Mouse (Mus musculus) kidney, postnatal 0 days (tissue): ENCODE measurements around the gene Ramp3. TPM values are rescaled to one million over a fixed set of nuclear protein-coding genes. Genes with fewer than 3 reads are reported as not detected.

Experiments
- ATAC-seq: fragments of 200-750 bp; cut with Nextera tagmentation; replicated peaks from 2 replicates; pipeline ENCODE4 v1.8.0; 2017; ENCODE audit warnings: low read depth, moderate number of reproducible peaks, moderate TSS enrichment, moderate library complexity; ENCODE audit not compliant: low FRiP score
- DNase-seq: peaks from one replicate; pipeline ENCODE4 v3.0.0-alpha.2; 2016; ENCODE audit warnings: low spot score
- H3K27ac ChIP-seq: fragments of 300-500 bp; sonication (generic); 2 replicates; pipeline ENCODE4 v1.5.1; 2014; ENCODE audit warnings: mild to moderate bottlenecking
- H3K27me3 ChIP-seq: fragments of 300-500 bp; sonication (generic); 2 replicates; pipeline ENCODE4 v1.6.1; 2014; ENCODE audit warnings: low read length, mixed read lengths; ENCODE audit not compliant: insufficient read depth
- H3K36me3 ChIP-seq: fragments of 300-500 bp; sonication (generic); 2 replicates; pipeline ENCODE4 v1.6.1; 2014; ENCODE audit warnings: low read length, mixed read lengths; ENCODE audit not compliant: insufficient read depth
- H3K4me1 ChIP-seq: fragments of 300-500 bp; sonication (generic); replicated peaks from 2 replicates; pipeline ENCODE4 v1.6.1; 2014; ENCODE audit warnings: antibody characterized with exemption, low read length, mixed read lengths; ENCODE audit not compliant: insufficient read depth
- H3K4me2 ChIP-seq: fragments of 300-500 bp; sonication (generic); 2 replicates; pipeline ENCODE4 v1.6.1; 2014; ENCODE audit warnings: mild to moderate bottlenecking, low read length, moderate library complexity, mixed read lengths
- H3K4me3 ChIP-seq: fragments of 300-500 bp; sonication (generic); replicated peaks from 2 replicates; pipeline ENCODE4 v1.5.1; 2014; ENCODE audit warnings: low read depth, low read length
- H3K9ac ChIP-seq: fragments of 300-500 bp; sonication (generic); 2 replicates; pipeline ENCODE4 v1.6.1; 2014; ENCODE audit warnings: low read depth, low read length
- H3K9me3 ChIP-seq: fragments of 300-500 bp; sonication (generic); replicated peaks from 2 replicates; pipeline ENCODE4 v1.6.1; 2016; ENCODE audit warnings: low read length, inconsistent platforms, mixed read lengths
- CTCF ChIP-seq: IDR thresholded peaks from 2 replicates; pipeline ENCODE4 v1.5.1; 2016; ENCODE audit warnings: antibody characterized with exemption, low read depth, mild to moderate bottlenecking, moderate library complexity
- WGBS: fragments of 180-500 bp; shearing (Covaris S2); extraction: QIAGEN DNeasy Blood & Tissue Kit; methylation state at CpG from one replicate; pipeline ENCODE4 v1.1.7; 2014; 5-methylcytosine and 5-hydroxymethylcytosine counted together
- polyA plus RNA-seq: library from polyadenylated mRNA; unstranded; fragments of >200 nt; fragmentation: Nextera tagmentation; extraction: Ambion mirVana; gene quantifications from 2 replicates; pipeline ENCODE4 v1.2.1, GENCODE M21; 2015

Gene Ramp3
- polyA plus RNA-seq, 1 experiment from 2014 or later, result 26.5 TPM

- no peaks in the 10 kb centered on the region for H3K36me3 ChIP-seq
- H3K9me3 ChIP-seq, result no peaks in the 10 kb centered on the region; the same call in 1 of the 2 replicates
- no peak overlapping the region for H3K9ac ChIP-seq
- H3K27ac ChIP-seq, result no peak overlapping the region
- peak; percentile 67 for DNase-seq
- no peaks in the 10 kb centered on the region for H3K4me1 ChIP-seq
- H3K4me3 ChIP-seq, result no peak overlapping the region
- TF ChIP-seq CTCF, result peak; percentile 73
- ATAC-seq, result peak; percentile 67
- H3K27me3 ChIP-seq, result no peaks in the 10 kb centered on the region
- no peak overlapping the region for H3K4me2 ChIP-seq
- WGBS, result 19% methylated on average over 7 of the region's 7 CpGs
Measured at GRCm38 (mm10) chr11:6677530-6677929, 19.2 kb downstream of the Ramp3 start.

- DNase-seq (peak; percentile 46), ATAC-seq (no peak; the same call in 1 of the 2 replicates)
- H3K4me2 ChIP-seq, result peak overlapping the region; percentile 17; the same call in 1 of the 2 replicates
- peak overlapping the region; percentile 65 for H3K27ac ChIP-seq
- no peaks in the 10 kb centered on the region; the same call in none of the 2 replicates for H3K9me3 ChIP-seq
- no peaks in the 10 kb centered on the region for H3K36me3 ChIP-seq
- no peak for TF ChIP-seq CTCF
- H3K4me1 ChIP-seq, result no peaks in the 10 kb centered on the region
- WGBS, result 43% methylated on average over 17 of the region's 17 CpGs
- H3K27me3 ChIP-seq, result no peaks in the 10 kb centered on the region
- H3K9ac ChIP-seq, result no peak overlapping the region
- H3K4me3 ChIP-seq, result no peak overlapping the region
Measured at GRCm38 (mm10) chr11:6679694-6680396, 21.5 kb downstream of the Ramp3 start.

- H3K4me2 ChIP-seq, result peak overlapping the region; percentile 17; the same call in 1 of the 2 replicates
- no peak overlapping the region for H3K4me3 ChIP-seq
- no peaks in the 10 kb centered on the region for H3K36me3 ChIP-seq
- peak overlapping the region; percentile 65 for H3K27ac ChIP-seq
- no peaks in the 10 kb centered on the region for H3K27me3 ChIP-seq
- no peaks in the 10 kb centered on the region for H3K4me1 ChIP-seq
- no peak for TF ChIP-seq CTCF
- no peak overlapping the region for H3K9ac ChIP-seq
- H3K9me3 ChIP-seq, result no peaks in the 10 kb centered on the region; the same call in none of the 2 replicates
- 14% methylated on average over 10 of the region's 10 CpGs for WGBS
- ATAC-seq, result peak; percentile 63
- peak; percentile 90 for DNase-seq
Measured at GRCm38 (mm10) chr11:6680397-6680818, 22.1 kb downstream of the Ramp3 start.

- Histone ChIP-seq H3K4me3 (no peak overlapping the region), H3K27ac (no peak overlapping the region), H3K9ac (no peak overlapping the region), H3K9me3 (no peaks in the 10 kb centered on the region; the same call in none of the 2 replicates), H3K4me1 (no peaks in the 10 kb centered on the region), H3K4me2 (no peak overlapping the region), H3K27me3 (no peaks in the 10 kb centered on the region), H3K36me3 (no peaks in the 10 kb centered on the region)
- no peak for TF ChIP-seq CTCF
- ATAC-seq, result no peak
- DNase-seq, result no peak
- 71% methylated on average over 3 of the region's 3 CpGs for WGBS
Measured at GRCm38 (mm10) chr11:6684741-6685140, 26.4 kb downstream of the Ramp3 start.

GRCm38 (mm10) chr11:6688888-6689287 lies 30.6 kb downstream of the Ramp3 start:
- no peak overlapping the region for H3K4me3 ChIP-seq
- TF ChIP-seq CTCF, result no peak
- H3K27me3 ChIP-seq, result no peaks in the 10 kb centered on the region
- no peak overlapping the region for H3K27ac ChIP-seq
- no peak for DNase-seq
- no peaks in the 10 kb centered on the region for H3K9me3 ChIP-seq
- no peaks in the 10 kb centered on the region for H3K4me1 ChIP-seq
- no peak overlapping the region for H3K4me2 ChIP-seq
- no peak overlapping the region for H3K9ac ChIP-seq
- no peak for ATAC-seq
- WGBS, result 87% methylated on average over 3 of the region's 3 CpGs
- no peaks in the 10 kb centered on the region for H3K36me3 ChIP-seq

GRCm38 (mm10) chr11:6692341-6692740 lies 34.0 kb downstream of the Ramp3 start:
- Histone ChIP-seq H3K9me3 (no peaks in the 10 kb centered on the region), H3K4me1 (no peaks in the 10 kb centered on the region), H3K36me3 (no peaks in the 10 kb centered on the region), H3K27ac (no peak overlapping the region), H3K4me3 (no peak overlapping the region), H3K4me2 (no peak overlapping the region), H3K27me3 (no peaks in the 10 kb centered on the region), H3K9ac (no peak overlapping the region)
- TF ChIP-seq CTCF, result no peak
- 71% methylated on average over 6 of the region's 6 CpGs for WGBS
- no peak for ATAC-seq
- no peak for DNase-seq
